Mouse (Mus musculus): ENCODE results near the gene Rab34.

DNA sequence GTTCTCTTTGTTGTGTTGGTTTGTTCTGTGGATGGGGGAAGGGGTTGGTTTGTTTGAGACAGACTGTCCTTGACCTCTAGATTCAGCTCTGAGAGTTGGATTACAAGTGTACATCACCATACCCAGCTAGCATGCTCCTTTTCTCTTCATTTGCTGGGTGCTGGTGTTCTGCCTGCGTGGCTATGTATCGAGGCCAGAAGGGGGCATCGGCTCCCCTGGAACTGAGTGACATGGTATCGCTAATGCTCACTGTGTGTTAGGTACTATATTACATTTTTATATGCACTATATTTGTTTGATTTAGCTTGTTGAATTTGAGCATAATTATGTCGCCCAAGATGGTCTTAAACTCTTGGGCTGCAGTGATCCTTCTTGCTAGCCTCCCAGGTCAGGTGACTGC, 42.1 kb upstream of the Rab34 start:
- TF ChIP-seq POLR2A (IDR thresholded peaks at IDR 0.05; ENCODE audit: insufficient read depth, low read depth, low read length) (no peak), CTCF (IDR thresholded peaks at IDR 0.05) (peak; percentile 33), EP300 (IDR thresholded peaks at IDR 0.05; ENCODE audit: insufficient read depth, low read depth, low read length) (no peak)
